In genomic region chr5:107987835-107988251, GRCm38 (mm10) we compare ENCODE assay signal across 7 mouse cellular contexts. TPM values are rescaled to one million over a fixed set of nuclear protein-coding genes. Genes with fewer than 3 reads are reported as not detected.
DNase-seq lines count a peak whose midpoint lies in the region; ATAC-seq lines count a peak whose summit lies in the region.

No protein-coding gene starts in this region.

- no peaks in the 10 kb centered on the region for H3K36me3 ChIP-seq in hindbrain, embryonic 13.5 days

- H3K4me3 ChIP-seq in hindbrain, embryonic 13.5 days, result peak overlapping the region; percentile 89

- H3K4me2 ChIP-seq in hindbrain, embryonic 13.5 days, result peak overlapping the region; percentile 59

- peak overlapping the region; percentile 98 for H3K27ac ChIP-seq in hindbrain, embryonic 13.5 days

- 18% methylated on average over 5 of the region's 5 CpGs for WGBS in hindbrain, embryonic 13.5 days

- peak; percentile 35 for DNase-seq in thymus, postnatal 25 days
- no peak for DNase-seq in thymus, postnatal 36 days
- peak; percentile 61 for DNase-seq in embryo, embryonic 10.5 days (ENCODE audit: low spot score)
- peak; percentile 29 for DNase-seq in lung, postnatal 10 days
- DNase-seq in layer of hippocampus, adult 9-10 months (ENCODE audit: low spot score), result no peak
- DNase-seq in urinary bladder, adult 2 months (ENCODE audit: low spot score), result no peak

- H3K4me1 ChIP-seq in hindbrain, embryonic 13.5 days (replicated peaks), result peaks cover 20% of the 10 kb centered on the region

- peak overlapping the region; percentile 92 for H3K9ac ChIP-seq in hindbrain, embryonic 13.5 days

- H3K9me3 ChIP-seq in hindbrain, embryonic 13.5 days, result no peaks in the 10 kb centered on the region

- no peaks in the 10 kb centered on the region for H3K27me3 ChIP-seq in hindbrain, embryonic 13.5 days

- ATAC-seq in hindbrain, embryonic 13.5 days (ENCODE audit: low FRiP score), result 0 out of 2 replicates have a peak, but pooled peaks have one; percentile 14

RNA-seq across cellular contexts. Expression of gene Fam69a, which starts 1.0 kb away (rescaled TPM):
- polyA plus RNA-seq in hindbrain, embryonic 13.5 days (2015; fragmentation: Nextera tagmentation; extraction: Ambion mirVana), result 44.6 and 49.3 TPM in 2 replicates
- polyA plus RNA-seq in urinary bladder, adult 2 months (2012; rRNA removed), result 16.6 and 17.4 TPM in 2 replicates

Comparison
In these comparisons a context has a peak if more than half of its experiments do, and no peak if none do; other contexts are left out.
1. DNase-seq: peak in thymus, postnatal 25 days (single experiment), embryo, embryonic 10.5 days (single experiment) and lung, postnatal 10 days (single experiment); none in thymus, postnatal 36 days (0 of 2), layer of hippocampus, adult 9-10 months (single experiment) and urinary bladder, adult 2 months (single experiment).